ENCODE assay signal across 24 mouse cellular contexts in the genomic region with DNA sequence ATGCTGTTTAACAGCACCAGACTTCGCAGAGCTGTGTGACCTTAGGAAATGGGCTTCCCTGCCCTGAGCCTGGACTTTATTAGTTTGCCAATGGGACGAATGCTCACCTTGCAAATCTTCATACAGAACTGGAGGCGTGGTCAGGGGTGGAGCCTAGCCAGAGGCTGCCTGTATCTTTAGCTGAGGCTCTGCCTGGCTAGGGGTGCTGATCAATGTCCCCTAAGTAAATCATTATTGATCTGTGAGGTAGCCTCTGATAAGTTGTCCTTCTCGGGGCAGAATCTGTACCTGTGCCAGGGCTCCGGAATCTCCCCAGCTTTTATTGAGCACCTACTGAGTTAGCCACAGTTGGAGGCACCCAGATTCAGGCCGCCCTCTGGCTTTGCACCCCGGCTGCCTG. TPM values are rescaled to one million over a fixed set of nuclear protein-coding genes. Genes with fewer than 3 reads are reported as not detected.
DNase-seq lines count a peak whose midpoint lies in the region; ATAC-seq and TF ChIP-seq lines count a peak whose summit lies in the region.
"Had no signal": no experiment of that assay in that cellular context is flagged by ENCODE, and none has a peak within 500 bp of the region (broad histone marks: within the 10 kb centered on the region; RNA-seq: fewer than 3 reads in every experiment).

No protein-coding gene starts in this region.

- H3K4me1 ChIP-seq in liver, embryonic 14.5 days (replicated peaks; ENCODE audit: control insufficient read depth in 2 of 2, insufficient read depth in 2 of 2, low read length in 1 of 2) = peaks cover 14 to 32% of the 10 kb centered on the region in 2 experiments
- H3K4me1 ChIP-seq in small intestine, adult 2 months (ENCODE audit: control insufficient read depth, insufficient read depth, insufficient read length, low read length) = peaks cover 37% of the 10 kb centered on the region
- H3K4me1 ChIP-seq in forebrain, embryonic 13.5 days = peaks cover 14% of the 10 kb centered on the region

- intact Hi-C loops in left cerebral cortex, postnatal 14 days (cut with DNase I) = no loop called here

- ATAC-seq in erythroblast, adult 5-6 weeks (replicated peaks; ENCODE audit: low FRiP score, poor library complexity, severe bottlenecking) = 0 out of 2 replicates have a peak, but pooled peaks have one; percentile 36
- ATAC-seq in liver, embryonic 14.5 days (ENCODE audit: insufficient read depth) = no peak
- ATAC-seq in forebrain, embryonic 13.5 days = no peak
- ATAC-seq: activated CD4-positive, CD25-positive, alpha-beta regulatory T cell, adult 4 months had no signal

- H3K4me3 ChIP-seq in liver, embryonic 14.5 days (ENCODE audit: insufficient read depth in 1 of 2, low read depth in 2 of 2, low read length in 2 of 2) = no peak overlapping the region
- peak overlapping the region; percentile 66 for H3K4me3 ChIP-seq in small intestine, adult 2 months (ENCODE audit: low read depth, low read length)
- H3K4me3 ChIP-seq in forebrain, embryonic 13.5 days = no peak overlapping the region
- H3K4me3 ChIP-seq: forebrain, embryonic 10.5 days; heart, embryonic 12.5 days; hindbrain, embryonic 13.5 days; kidney, embryonic 15.5 days; left cerebral cortex, adult 2 months; limb, embryonic 13.5 days; lung, embryonic 15.5 days; midbrain, embryonic 12.5 days; neural tube, embryonic 13.5 days had no signal

- no peak overlapping the region for H3K9ac ChIP-seq in liver, embryonic 14.5 days (replicated peaks)
- H3K9ac ChIP-seq in forebrain, embryonic 13.5 days = no peak overlapping the region
- H3K9ac ChIP-seq: heart, embryonic 12.5 days; hindbrain, embryonic 13.5 days; kidney, embryonic 15.5 days; lung, embryonic 15.5 days; midbrain, embryonic 12.5 days; neural tube, embryonic 13.5 days had no signal

- no peak for TF ChIP-seq EP300 in liver, embryonic 14.5 days (IDR thresholded peaks at IDR 0.05; ENCODE audit: low read depth)

- H3K36me3 ChIP-seq in liver, embryonic 14.5 days (replicated peaks; ENCODE audit: control insufficient read depth, insufficient read depth, low read depth) = no peaks in the 10 kb centered on the region
- peaks cover 43% of the 10 kb centered on the region for H3K36me3 ChIP-seq in small intestine, adult 2 months (ENCODE audit: control insufficient read depth, insufficient read depth, low read length)
- H3K36me3 ChIP-seq in forebrain, embryonic 13.5 days (ENCODE audit: poor library complexity, severe bottlenecking) = no peaks in the 10 kb centered on the region
- H3K36me3 ChIP-seq: forebrain, embryonic 10.5 days; heart, embryonic 12.5 days; hindbrain, embryonic 13.5 days; kidney, embryonic 15.5 days; limb, embryonic 13.5 days; lung, embryonic 15.5 days; midbrain, embryonic 12.5 days; neural tube, embryonic 13.5 days had no signal

- TF ChIP-seq CTCF in liver, embryonic 14.5 days (IDR thresholded peaks at IDR 0.05; ENCODE audit: low read depth) = 0 out of 2 replicates have a peak, but pooled peaks have one; percentile 16
- TF ChIP-seq CTCF in small intestine, adult 2 months (IDR thresholded peaks at IDR 0.05; ENCODE audit: extremely low read depth, insufficient read length, insufficient replicate concordance, low read depth, low read length) = no peak

- 52% methylated on average over 7 of the region's 7 CpGs for WGBS in liver, embryonic 14.5 days (ENCODE audit: insufficient replicate concordance)
- WGBS in small intestine, adult 2 months = 18% methylated on average over 7 of the region's 7 CpGs
- 78% methylated on average over 7 of the region's 7 CpGs for WGBS in forebrain, embryonic 13.5 days

- peak; percentile 47 for DNase-seq in liver
- DNase-seq in liver, embryonic 14.5 days (ENCODE audit: low read depth in 3 of 3, low spot score in 3 of 3) = no peak
- no peak for DNase-seq in adrenal gland, postnatal 36 days
- no peak for DNase-seq in left cerebral cortex, postnatal 14 days (ENCODE audit: low spot score in 2 of 2)
- DNase-seq: adrenal gland, adult 8-10 months; cerebellum, adult 8-10 months; gastrocnemius, postnatal 10 days; heart, postnatal 4 days; kidney, adult 18-20 months; right cerebral cortex, postnatal 4 days had no signal

- H3K4me2 ChIP-seq in liver, embryonic 14.5 days (ENCODE audit: low read depth) = peak overlapping the region; percentile 9
- H3K4me2 ChIP-seq in forebrain, embryonic 13.5 days = no peak overlapping the region
- H3K4me2 ChIP-seq: heart, embryonic 12.5 days; hindbrain, embryonic 13.5 days; kidney, embryonic 15.5 days; limb, embryonic 13.5 days; lung, embryonic 15.5 days; midbrain, embryonic 12.5 days; neural tube, embryonic 13.5 days had no signal

- H3K27me3 ChIP-seq in liver, embryonic 14.5 days (ENCODE audit: control insufficient read depth, insufficient read depth, low read length) = no peaks in the 10 kb centered on the region
- no peaks in the 10 kb centered on the region for H3K27me3 ChIP-seq in small intestine, adult 2 months (ENCODE audit: control insufficient read depth, insufficient read depth, low read length)
- peaks cover 5% of the 10 kb centered on the region; the same call in 1 of the 2 replicates for H3K27me3 ChIP-seq in forebrain, embryonic 13.5 days
- H3K27me3 ChIP-seq: CH12.LX; kidney, embryonic 15.5 days; lung, embryonic 15.5 days; midbrain, embryonic 12.5 days had no signal

- no peaks in the 10 kb centered on the region for H3K9me3 ChIP-seq in liver, embryonic 14.5 days (ENCODE audit: control insufficient read depth, low read length)
- H3K9me3 ChIP-seq in forebrain, embryonic 13.5 days (replicated peaks) = no peaks in the 10 kb centered on the region
- H3K9me3 ChIP-seq: heart, embryonic 12.5 days; hindbrain, embryonic 13.5 days; kidney, embryonic 15.5 days; lung, embryonic 15.5 days; midbrain, embryonic 12.5 days; neural tube, embryonic 13.5 days had no signal

- H3K27ac ChIP-seq in liver, embryonic 14.5 days = no peak overlapping the region
- peak overlapping the region; percentile 88 for H3K27ac ChIP-seq in small intestine, adult 2 months (ENCODE audit: insufficient read depth, low read depth, low read length)
- no peak overlapping the region for H3K27ac ChIP-seq in forebrain, embryonic 13.5 days
- H3K27ac ChIP-seq: forebrain, embryonic 10.5 days; hindbrain, embryonic 13.5 days; kidney, embryonic 15.5 days; left cerebral cortex, adult 2 months; limb, embryonic 13.5 days; lung, embryonic 15.5 days; midbrain, embryonic 12.5 days; neural tube, embryonic 13.5 days had no signal

- TF ChIP-seq POLR2A in small intestine, adult 2 months (IDR thresholded peaks at IDR 0.05; ENCODE audit: low read depth, low read length) = no peak; the same call in 1 of the 2 replicates

RNA-seq across cellular contexts. Expression of a gene that starts 8.1 kb away (rescaled TPM):
- total RNA-seq in erythroblast, adult 5-6 weeks (2015; ENCODE audit: low replicate concordance) = not detected in 2 replicates
- not detected in 2 replicates for total RNA-seq in erythroblast, adult 5-6 weeks (2017; ENCODE audit: low replicate concordance)
- polyA plus RNA-seq in liver, embryonic 14.5 days (2012; rRNA removed) = 10.9 and 11.0 TPM in 2 replicates
- polyA plus RNA-seq in liver, embryonic 14.5 days (2014; fragmentation: Nextera tagmentation; extraction: Ambion mirVana) = 16.8 and 20.1 TPM in 2 replicates
- polyA plus RNA-seq in small intestine, adult 2 months (2012; rRNA removed) = 163 and 498 TPM in 2 replicates
- total RNA-seq in adrenal gland, postnatal 36 days (2021) = 1 to 10 TPM in 1 of 2 experiments, under 1 TPM in 1; 0.36 to 2.1 TPM
- polyA plus RNA-seq in forebrain, embryonic 13.5 days (2015; fragmentation: Nextera tagmentation; extraction: Ambion mirVana) = 0.30 and 0.42 TPM in 2 replicates
- total RNA-seq in left cerebral cortex, postnatal 14 days (2021) = under 1 TPM; 0.15 to 0.44 TPM
- total RNA-seq: CH12.LX had no signal
- polyA plus RNA-seq: activated CD4-positive, CD25-positive, alpha-beta regulatory T cell, adult 4 months had no signal

RNA-seq across cellular contexts. Expression of a gene that starts 15.1 kb away (rescaled TPM):
- total RNA-seq in erythroblast, adult 5-6 weeks (2015; ENCODE audit: low replicate concordance) = 22.2 and 31.5 TPM in 2 replicates
- 34.2 and 49.9 TPM in 2 replicates for total RNA-seq in erythroblast, adult 5-6 weeks (2017; ENCODE audit: low replicate concordance)
- 56.0 and 60.3 TPM in 2 replicates for polyA plus RNA-seq in liver, embryonic 14.5 days (2012; rRNA removed)
- polyA plus RNA-seq in liver, embryonic 14.5 days (2014; fragmentation: Nextera tagmentation; extraction: Ambion mirVana) = 90.0 and 98.9 TPM in 2 replicates
- 214 and 554 TPM in 2 replicates for polyA plus RNA-seq in small intestine, adult 2 months (2012; rRNA removed)
- 100 to 1,000 TPM; 178 to 186 TPM for total RNA-seq in adrenal gland, postnatal 36 days (2021)
- polyA plus RNA-seq in forebrain, embryonic 13.5 days (2015; fragmentation: Nextera tagmentation; extraction: Ambion mirVana) = 200 and 211 TPM in 2 replicates
- 100 to 1,000 TPM; 116 to 122 TPM for total RNA-seq in left cerebral cortex, postnatal 14 days (2021)

RNA-seq across cellular contexts. Expression of a gene that starts 20.8 kb away (rescaled TPM):
- total RNA-seq in erythroblast, adult 5-6 weeks (2015; ENCODE audit: low replicate concordance) = 1.9 TPM in 1 of 2 replicates, not detected in the other
- 3.1 and 4.1 TPM in 2 replicates for total RNA-seq in erythroblast, adult 5-6 weeks (2017; ENCODE audit: low replicate concordance)
- 20.5 and 21.7 TPM in 2 replicates for polyA plus RNA-seq in liver, embryonic 14.5 days (2012; rRNA removed)
- 15.0 and 17.7 TPM in 2 replicates for polyA plus RNA-seq in liver, embryonic 14.5 days (2014; fragmentation: Nextera tagmentation; extraction: Ambion mirVana)
- 26.5 and 33.3 TPM in 2 replicates for polyA plus RNA-seq in small intestine, adult 2 months (2012; rRNA removed)
- 10 to 100 TPM; 51.5 to 56.6 TPM for total RNA-seq in adrenal gland, postnatal 36 days (2021)
- 55.8 and 60.5 TPM in 2 replicates for polyA plus RNA-seq in forebrain, embryonic 13.5 days (2015; fragmentation: Nextera tagmentation; extraction: Ambion mirVana)
- 10 to 100 TPM; 51.1 to 51.2 TPM for total RNA-seq in left cerebral cortex, postnatal 14 days (2021)

RNA-seq across cellular contexts. Expression of a gene that starts 30.6 kb away (rescaled TPM):
- 6.7 and 20.3 TPM in 2 replicates for total RNA-seq in erythroblast, adult 5-6 weeks (2015; ENCODE audit: low replicate concordance)
- 14.8 and 18.1 TPM in 2 replicates for total RNA-seq in erythroblast, adult 5-6 weeks (2017; ENCODE audit: low replicate concordance)
- 38.4 and 43.6 TPM in 2 replicates for polyA plus RNA-seq in liver, embryonic 14.5 days (2012; rRNA removed)
- polyA plus RNA-seq in liver, embryonic 14.5 days (2014; fragmentation: Nextera tagmentation; extraction: Ambion mirVana) = 43.8 and 48.0 TPM in 2 replicates
- 116 and 222 TPM in 2 replicates for polyA plus RNA-seq in small intestine, adult 2 months (2012; rRNA removed)
- total RNA-seq in adrenal gland, postnatal 36 days (2021) = 100 to 1,000 TPM; 223 to 227 TPM
- 273 and 305 TPM in 2 replicates for polyA plus RNA-seq in forebrain, embryonic 13.5 days (2015; fragmentation: Nextera tagmentation; extraction: Ambion mirVana)
- total RNA-seq in left cerebral cortex, postnatal 14 days (2021) = 100 to 1,000 TPM; 178 to 186 TPM

RNA-seq across cellular contexts. Expression of a gene that starts 44.4 kb away (rescaled TPM):
- total RNA-seq in erythroblast, adult 5-6 weeks (2015; ENCODE audit: low replicate concordance) = 11.5 and 13.2 TPM in 2 replicates
- 10.1 and 14.2 TPM in 2 replicates for total RNA-seq in erythroblast, adult 5-6 weeks (2017; ENCODE audit: low replicate concordance)
- polyA plus RNA-seq in liver, embryonic 14.5 days (2012; rRNA removed) = 15.2 and 16.3 TPM in 2 replicates
- 25.1 and 30.8 TPM in 2 replicates for polyA plus RNA-seq in liver, embryonic 14.5 days (2014; fragmentation: Nextera tagmentation; extraction: Ambion mirVana)
- polyA plus RNA-seq in small intestine, adult 2 months (2012; rRNA removed) = 94.8 and 187 TPM in 2 replicates
- 10 to 100 TPM; 69.9 to 84.0 TPM for total RNA-seq in adrenal gland, postnatal 36 days (2021)
- polyA plus RNA-seq in forebrain, embryonic 13.5 days (2015; fragmentation: Nextera tagmentation; extraction: Ambion mirVana) = 10.4 and 10.6 TPM in 2 replicates
- total RNA-seq in left cerebral cortex, postnatal 14 days (2021) = 10 to 100 TPM; 74.8 to 76.0 TPM

Comparison
In these comparisons a context has a peak if more than half of its experiments do, and no peak if none do; other contexts are left out.
1. RNA of a gene that starts 20.8 kb away (total RNA-seq): 51.5 to 56.6 TPM in adrenal gland, postnatal 36 days and 51.1 to 51.2 TPM in left cerebral cortex, postnatal 14 days; 1.9 to 4.1 TPM in erythroblast, adult 5-6 weeks; every median in the first group is over 10 times any median in the second.